ENCODE assay signal across 16 mouse cellular contexts in the genomic region with DNA sequence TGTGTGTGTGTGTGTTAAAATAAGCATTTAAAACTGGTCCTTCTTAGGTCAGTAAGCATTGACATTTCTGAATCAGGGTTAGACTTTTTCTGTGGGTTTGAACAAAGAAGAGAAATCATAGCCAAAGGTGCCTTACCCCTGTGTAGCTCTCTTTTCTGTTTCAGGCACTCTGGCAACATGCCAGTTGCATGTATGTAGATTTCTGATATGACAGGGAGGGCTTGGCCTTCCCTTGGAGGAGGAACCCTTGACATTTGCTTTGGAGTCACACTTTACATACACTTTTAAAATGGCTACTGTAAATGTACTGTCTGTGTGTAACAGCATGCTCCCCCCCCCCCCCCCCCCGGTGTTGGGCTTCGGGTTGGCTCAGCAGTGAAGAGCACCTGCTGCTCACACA. TPM values are rescaled to one million over a fixed set of nuclear protein-coding genes. Genes with fewer than 3 reads are reported as not detected.
DNase-seq lines count a peak whose midpoint lies in the region; ATAC-seq lines count a peak whose summit lies in the region.
"Had no signal": no experiment of that assay in that cellular context is flagged by ENCODE, and none has a peak within 500 bp of the region (broad histone marks: within the 10 kb centered on the region; RNA-seq: fewer than 3 reads in every experiment).

No protein-coding gene starts in this region.

- H3K4me1 ChIP-seq in forebrain, embryonic 14.5 days (ENCODE audit: control insufficient read depth, insufficient read depth, low read length): no peaks in the 10 kb centered on the region
- H3K4me1 ChIP-seq in forebrain, embryonic 13.5 days: no peaks in the 10 kb centered on the region; the same call in 1 of the 2 replicates

- no peaks in the 10 kb centered on the region for H3K36me3 ChIP-seq in forebrain, embryonic 14.5 days (ENCODE audit: control insufficient read depth, insufficient read depth, low read length)
- no peaks in the 10 kb centered on the region for H3K36me3 ChIP-seq in forebrain, embryonic 13.5 days (ENCODE audit: poor library complexity, severe bottlenecking)
- no peaks in the 10 kb centered on the region for H3K36me3 ChIP-seq in splenic B cell, adult 2 months (ENCODE audit: control insufficient read depth, insufficient read depth, low read length, poor library complexity, severe bottlenecking)
- H3K36me3 ChIP-seq: hindbrain, embryonic 15.5 days had no signal

- DNase-seq in forebrain, embryonic 14.5 days (ENCODE audit: low spot score): peak; percentile 15
- peak; percentile 37 for DNase-seq in A20 (ENCODE audit: low read depth, low spot score)
- peak; percentile 66 for DNase-seq in induced T-regulatory cell, adult 2 months (ENCODE audit: low read depth)
- DNase-seq in splenic B cell, adult 2 months (ENCODE audit: low read depth, low spot score): peak; percentile 41
- no peak for DNase-seq in MN1 (ENCODE audit: low spot score)
- DNase-seq in spleen, adult 12 weeks (ENCODE audit: low spot score): no peak
- DNase-seq: cerebellum, adult 2 months; cerebellum, postnatal 10 days; gastrocnemius, postnatal 36 days; heart, postnatal 36 days had no signal

- no peaks in the 10 kb centered on the region for H3K9me3 ChIP-seq in forebrain, embryonic 14.5 days (replicated peaks; ENCODE audit: control insufficient read depth, low read length)
- no peaks in the 10 kb centered on the region for H3K9me3 ChIP-seq in forebrain, embryonic 13.5 days (replicated peaks)
- H3K9me3 ChIP-seq: embryonic facial prominence, embryonic 10.5 days; forebrain, embryonic 15.5 days; heart, embryonic 13.5 days; hindbrain, embryonic 15.5 days had no signal

- H3K9ac ChIP-seq in forebrain, embryonic 14.5 days (ENCODE audit: low read length): no peak overlapping the region
- no peak overlapping the region for H3K9ac ChIP-seq in forebrain, embryonic 13.5 days
- H3K9ac ChIP-seq: forebrain, embryonic 15.5 days; heart, embryonic 13.5 days; hindbrain, embryonic 15.5 days had no signal

- H3K4me2 ChIP-seq in forebrain, embryonic 14.5 days (ENCODE audit: low read length): no peak overlapping the region
- H3K4me2 ChIP-seq in forebrain, embryonic 13.5 days: no peak overlapping the region
- H3K4me2 ChIP-seq: forebrain, embryonic 15.5 days; heart, embryonic 13.5 days; hindbrain, embryonic 15.5 days had no signal

- WGBS in forebrain, embryonic 14.5 days: 40% methylated on average over 1 of the region's 2 CpGs
- WGBS in forebrain, embryonic 13.5 days: no CpG with 5 or more reads among the region's 2 CpGs

- no peak overlapping the region for H3K27ac ChIP-seq in forebrain, embryonic 14.5 days (ENCODE audit: low read depth, low read length)
- no peak overlapping the region for H3K27ac ChIP-seq in forebrain, embryonic 13.5 days
- H3K27ac ChIP-seq: embryonic facial prominence, embryonic 10.5 days; forebrain, embryonic 15.5 days; hindbrain, embryonic 15.5 days had no signal

- no peak overlapping the region for H3K4me3 ChIP-seq in forebrain, embryonic 14.5 days (ENCODE audit: low read depth, low read length)
- no peak overlapping the region for H3K4me3 ChIP-seq in forebrain, embryonic 13.5 days
- H3K4me3 ChIP-seq: embryonic facial prominence, embryonic 10.5 days; forebrain, embryonic 15.5 days; heart, embryonic 13.5 days; hindbrain, embryonic 15.5 days had no signal

- no peaks in the 10 kb centered on the region for H3K27me3 ChIP-seq in forebrain, embryonic 14.5 days (replicated peaks; ENCODE audit: control insufficient read depth, insufficient read depth, low read length)
- no peaks in the 10 kb centered on the region for H3K27me3 ChIP-seq in forebrain, embryonic 13.5 days
- H3K27me3 ChIP-seq in splenic B cell, adult 2 months (ENCODE audit: control insufficient read depth, insufficient read depth, low read length, poor library complexity, severe bottlenecking): no peaks in the 10 kb centered on the region
- H3K27me3 ChIP-seq: forebrain, embryonic 15.5 days; heart, embryonic 13.5 days; hindbrain, embryonic 15.5 days had no signal

- no peak for ATAC-seq in forebrain, embryonic 14.5 days
- no peak for ATAC-seq in forebrain, embryonic 13.5 days
- ATAC-seq: forebrain, embryonic 15.5 days; inflammation-experienced regulatory T-cells, adult 6 months had no signal

RNA-seq across cellular contexts. Expression of a gene that starts 12.8 kb away (rescaled TPM):
- polyA plus RNA-seq in forebrain, embryonic 14.5 days (2014; fragmentation: Nextera tagmentation; extraction: Ambion mirVana): 24.3 and 29.6 TPM in 2 replicates
- 35.4 and 39.6 TPM in 2 replicates for polyA plus RNA-seq in forebrain, embryonic 13.5 days (2015; fragmentation: Nextera tagmentation; extraction: Ambion mirVana)

Comparison
In these comparisons a context has a peak if more than half of its experiments do, and no peak if none do; other contexts are left out.
1. DNase-seq: peak in forebrain, embryonic 14.5 days (single experiment), A20 (single experiment), induced T-regulatory cell, adult 2 months (single experiment) and splenic B cell, adult 2 months (single experiment); none in MN1 (single experiment) and spleen, adult 12 weeks (single experiment).